Mouse (Mus musculus) CH12F3 (cell line): ENCODE data around the gene Tnp2.
"Not testable (repeated sequence)": the region's sequence is repeated elsewhere in the genome, so short reads cannot be mapped to it uniquely, and the experiment has no call there.

Source experiments
- in situ Hi-C: fragments of 300-500 bp; cut with MboI; formaldehyde crosslinking; loops from 2 replicates; pipeline ENCODE4 v1.14.3; 2020; ENCODE audit warnings: low sequenced_read_pairs

Gene Tnp2

GRCm38 (mm10) chr16:10788271-10788670 is at the start of gene Tnp2:
TSS of gene Tnp2 (minus strand) at chr16:10788660.
- in situ Hi-C loops: no loop called here

DNA sequence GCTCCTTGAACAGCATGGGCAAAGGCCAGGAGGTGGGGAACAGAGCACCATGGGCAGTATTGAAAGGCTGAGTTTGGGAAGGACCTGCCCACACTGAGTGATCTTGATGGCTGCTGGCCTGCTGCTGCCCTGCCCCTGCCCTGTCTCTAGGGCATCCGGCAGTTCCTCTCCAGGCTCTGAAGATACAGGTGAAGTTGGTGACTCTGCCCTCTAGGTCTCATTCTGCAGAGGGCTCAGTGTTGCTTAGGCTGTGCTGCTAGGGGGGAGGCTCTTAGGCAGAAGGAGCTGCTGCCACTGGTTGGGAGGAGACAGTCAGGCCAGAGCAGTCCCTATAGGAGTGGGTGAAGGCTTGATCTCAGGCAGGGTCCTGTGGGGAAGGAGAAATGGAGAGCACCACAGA is 49.4 kb upstream of the Tnp2 start:
- in situ Hi-C loops: no loop called here

GRCm38 (mm10) chr16:10837250-10837649 is 48.8 kb upstream of the Tnp2 start:
- in situ Hi-C loops: no loop called here

DNA sequence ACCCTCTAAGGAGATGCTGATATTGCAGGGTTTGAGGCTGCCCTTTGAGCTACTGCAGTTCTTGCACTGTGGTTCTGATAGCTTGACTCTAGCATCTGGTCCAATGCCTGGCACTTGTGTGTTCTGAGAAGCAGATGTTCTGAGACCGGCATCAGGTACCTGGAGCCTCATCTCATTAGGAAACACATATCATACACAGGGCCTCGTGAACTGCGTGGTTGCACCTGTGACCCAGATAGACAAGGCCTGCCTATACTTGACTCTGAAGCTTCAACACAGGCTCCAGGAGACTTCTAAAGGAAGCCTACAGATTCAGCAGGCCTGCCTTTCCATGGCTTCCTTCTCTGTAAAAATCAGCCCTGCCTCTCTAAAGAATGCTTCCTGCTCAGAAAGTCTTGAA is 47.9 kb upstream of the Tnp2 start:
- in situ Hi-C loops: no loop called here

GRCm38 (mm10) chr16:10834911-10835587 is 46.6 kb upstream of the Tnp2 start, which contains the start of gene Rmi2:
TSS of gene Rmi2 (plus strand) at chr16:10835059.
- in situ Hi-C loops: no loop called here

- in situ Hi-C loops: no loop called here
Measured at GRCm38 (mm10) chr16:10834542-10834910, 46.1 kb upstream of the Tnp2 start.

DNA sequence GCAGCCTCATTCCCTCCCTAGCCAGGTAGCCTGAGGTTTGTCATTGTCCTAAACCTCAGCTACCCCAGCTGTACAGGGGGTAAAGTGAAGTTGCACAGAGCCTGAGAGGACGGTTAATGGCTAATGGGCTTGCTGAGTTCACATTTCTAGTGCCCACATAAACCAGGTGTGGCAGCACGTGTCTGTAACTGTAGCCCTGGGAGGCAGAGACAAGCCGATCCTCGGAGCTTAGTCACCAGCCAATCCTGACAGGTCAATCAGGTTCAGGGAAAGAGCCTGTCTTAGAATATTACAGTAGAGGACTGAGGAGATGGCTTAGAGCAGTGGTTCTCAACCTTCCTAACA is 40.0 kb upstream of the Tnp2 start:
- in situ Hi-C loops: no loop called here

DNA sequence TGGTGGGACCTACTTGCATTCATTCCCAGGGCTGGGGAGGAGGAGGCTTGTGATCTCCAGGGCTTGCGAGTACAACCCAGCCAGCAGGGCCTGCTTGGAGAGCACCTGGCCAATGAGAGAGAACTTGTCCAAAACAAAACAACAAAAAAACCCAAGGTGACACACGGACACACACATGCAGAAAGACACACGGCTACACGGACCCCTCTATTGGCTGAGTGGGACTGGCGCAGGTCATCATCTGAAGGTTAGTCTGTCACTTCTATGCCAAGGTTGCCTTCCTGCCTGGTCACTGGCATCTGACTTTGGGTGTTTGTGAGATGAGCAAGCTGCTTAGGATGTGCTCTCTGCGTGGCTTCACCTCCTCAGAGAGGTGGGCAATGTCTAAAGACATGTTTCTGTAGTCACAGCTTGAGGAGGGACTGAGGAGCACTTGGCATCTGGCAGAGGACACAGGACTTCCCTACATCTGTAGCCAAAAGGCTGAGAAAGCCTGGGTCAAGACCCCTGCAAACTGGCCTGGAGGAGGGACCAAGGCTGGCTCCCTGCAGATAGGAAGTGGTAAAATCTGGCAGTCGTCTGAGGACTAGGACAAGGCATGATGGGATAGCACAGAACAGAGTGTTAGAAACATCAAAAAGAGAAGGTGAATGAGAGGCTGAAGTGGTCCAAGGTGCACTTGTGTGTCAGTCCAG is 39.5 kb upstream of the Tnp2 start:
- in situ Hi-C loops: no loop called here

DNA sequence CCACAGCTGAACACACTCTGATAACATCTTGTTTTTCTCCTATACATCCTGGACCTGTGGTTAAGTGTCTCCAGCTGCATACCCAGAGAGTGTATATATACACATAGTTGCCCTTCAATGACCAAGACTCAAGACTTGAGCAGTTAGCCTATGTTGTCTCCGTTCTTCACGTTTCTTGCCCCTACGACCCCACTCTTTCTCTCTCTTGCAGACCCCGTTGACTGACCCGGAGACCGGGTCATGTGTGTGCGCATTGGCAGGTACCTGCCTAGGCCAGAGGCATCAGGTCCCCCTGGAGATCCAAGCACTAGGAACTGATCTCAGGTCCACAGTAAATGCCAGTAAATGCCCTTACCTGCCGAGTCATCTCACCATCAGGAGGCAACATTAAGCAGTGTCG is 38.8 kb upstream of the Tnp2 start:
- in situ Hi-C loops: no loop called here

DNA sequence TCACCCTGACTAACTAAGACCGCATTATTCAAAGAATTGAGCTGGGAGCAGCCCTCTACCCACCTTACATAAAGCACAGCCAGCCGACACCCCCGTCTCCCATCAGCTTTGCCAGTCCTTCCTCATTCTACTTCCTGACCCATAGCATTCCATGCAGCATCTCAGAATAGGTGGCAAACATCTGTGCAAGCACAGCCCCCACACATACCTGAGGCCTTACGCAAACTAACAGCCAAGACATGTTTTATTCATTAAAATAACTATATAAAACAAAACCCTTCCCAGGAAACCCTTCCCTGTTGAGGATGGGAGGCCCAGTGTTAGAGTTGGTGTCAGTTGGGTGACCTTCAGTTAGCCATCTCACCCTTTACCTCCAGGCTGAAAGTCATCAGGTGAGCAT is 37.4 kb upstream of the Tnp2 start:
- in situ Hi-C loops: no loop called here

- in situ Hi-C loops: no loop called here
Measured at GRCm38 (mm10) chr16:10824536-10824935, 36.1 kb upstream of the Tnp2 start.

DNA sequence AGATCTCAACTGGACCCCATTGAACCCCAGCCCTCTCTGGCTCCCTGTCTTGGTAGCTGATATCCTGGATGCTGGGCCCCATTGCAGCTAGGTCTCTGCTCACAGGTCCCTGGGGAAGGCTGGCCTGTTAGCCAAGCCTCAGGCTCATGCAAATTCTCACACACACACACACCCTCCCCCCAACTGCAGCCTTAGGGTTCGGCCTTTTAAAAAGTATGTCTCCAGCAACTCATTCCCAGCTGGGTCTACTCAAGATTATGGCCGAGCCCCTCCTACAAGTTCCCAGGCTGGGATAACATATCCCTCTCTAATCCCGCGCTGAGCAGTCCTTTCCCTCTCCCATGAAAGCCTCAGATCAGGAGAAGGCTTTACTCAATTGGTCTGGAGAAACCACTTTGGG is 32.9 kb upstream of the Tnp2 start:
- in situ Hi-C loops: no loop called here

DNA sequence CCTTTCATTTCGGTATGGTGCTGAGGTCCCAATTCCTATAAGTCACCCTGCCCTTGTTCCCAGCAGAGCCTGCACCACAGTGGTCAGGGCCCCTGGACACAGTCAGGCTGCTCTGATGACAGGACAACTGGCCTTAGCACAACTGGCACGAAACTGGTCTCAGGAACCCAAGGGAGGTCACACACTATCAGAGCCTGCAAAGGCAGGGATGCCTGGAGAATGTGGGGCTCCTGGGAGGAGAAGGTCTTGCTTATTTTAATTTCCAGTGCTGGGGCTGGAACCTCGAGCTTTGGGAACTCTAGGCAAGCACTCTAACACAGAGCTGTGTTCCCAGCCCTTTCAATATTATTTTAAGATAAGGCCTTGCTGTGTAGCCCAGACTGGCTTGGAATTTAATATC is 31.5 kb upstream of the Tnp2 start:
- in situ Hi-C loops: no loop called here

DNA sequence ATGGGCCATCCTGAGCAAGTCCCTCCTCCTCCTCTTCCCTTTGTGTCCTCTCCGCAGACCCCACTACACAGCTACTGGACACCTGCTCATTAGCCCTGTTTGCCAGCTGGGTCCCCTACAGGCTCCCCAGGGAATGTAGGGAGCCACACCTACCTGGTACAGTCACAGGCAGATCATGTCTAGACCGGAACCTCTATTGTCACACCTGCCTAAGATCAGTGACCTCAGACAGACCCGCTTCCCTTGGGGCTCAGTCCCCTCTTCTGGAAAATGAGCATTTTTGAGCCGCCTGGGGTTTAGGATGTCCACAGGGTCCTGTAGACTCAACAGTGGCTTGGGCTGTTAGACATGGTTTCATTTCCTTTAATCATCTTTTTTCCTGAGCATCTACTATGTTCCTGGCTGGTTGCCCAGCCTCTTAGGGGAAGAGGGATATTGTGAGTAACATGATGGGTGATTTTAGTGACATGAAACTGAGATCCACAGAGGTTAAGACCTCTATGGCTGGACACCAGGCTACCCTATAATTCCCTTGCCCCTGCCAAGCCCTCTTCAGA is 30.2 kb upstream of the Tnp2 start:
- in situ Hi-C loops: no loop called here

DNA sequence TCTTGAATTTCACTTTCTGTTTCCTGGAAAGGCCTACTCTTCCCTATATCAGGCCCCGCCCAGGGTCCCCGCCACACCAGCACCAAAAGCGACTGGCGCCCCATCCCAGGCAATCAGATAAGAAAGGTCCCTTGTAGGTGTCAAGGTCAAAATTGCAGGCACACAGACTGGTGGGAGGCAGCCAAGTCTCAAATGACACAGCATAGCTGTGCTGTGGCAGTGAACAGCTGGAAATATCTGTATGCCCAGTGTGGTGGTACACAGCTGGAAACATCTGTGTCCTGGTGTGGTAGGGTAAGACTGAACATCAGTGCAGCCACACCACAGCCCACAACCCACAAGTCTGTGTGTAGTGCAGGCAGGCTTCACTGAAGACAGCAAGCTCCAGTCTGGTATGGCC is 26.4 kb upstream of the Tnp2 start:
- in situ Hi-C loops: no loop called here

DNA sequence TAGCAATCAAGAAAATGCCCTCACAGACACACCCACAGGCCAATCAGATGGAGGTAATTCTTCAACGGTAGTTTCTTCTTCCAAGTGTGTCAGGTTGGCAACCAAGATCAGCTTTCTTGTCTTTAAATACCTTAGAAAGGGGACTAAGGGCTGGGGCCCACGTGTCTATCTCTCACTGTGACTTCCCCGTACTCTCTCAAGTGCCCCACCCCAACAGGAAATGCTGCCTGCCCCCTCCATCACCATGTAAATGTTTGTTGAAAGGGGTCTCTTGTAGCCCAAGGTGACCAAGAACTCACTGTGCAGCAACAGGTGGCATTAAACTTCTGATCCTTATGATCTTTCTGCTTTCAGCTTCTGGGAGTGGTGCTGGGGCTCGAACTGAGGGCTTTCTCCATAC is 25.3 kb upstream of the Tnp2 start:
- in situ Hi-C loops: no loop called here

- in situ Hi-C loops: no loop called here
Measured at GRCm38 (mm10) chr16:10812865-10813371, 24.5 kb upstream of the Tnp2 start, which contains the start of gene Gm11172. TSS of gene Gm11172 (plus strand) at chr16:10812915.

- in situ Hi-C loops: no loop called here
Measured at GRCm38 (mm10) chr16:10810376-10810775, 21.9 kb upstream of the Tnp2 start.

GRCm38 (mm10) chr16:10805789-10806527 is 17.5 kb upstream of the Tnp2 start, which contains the start of gene Prm1:
TSS of gene Prm1 (minus strand) at chr16:10805839.
- in situ Hi-C loops: no loop called here

GRCm38 (mm10) chr16:10802420-10802819 is 14.0 kb upstream of the Tnp2 start:
- in situ Hi-C loops: not testable (repeated sequence)

DNA sequence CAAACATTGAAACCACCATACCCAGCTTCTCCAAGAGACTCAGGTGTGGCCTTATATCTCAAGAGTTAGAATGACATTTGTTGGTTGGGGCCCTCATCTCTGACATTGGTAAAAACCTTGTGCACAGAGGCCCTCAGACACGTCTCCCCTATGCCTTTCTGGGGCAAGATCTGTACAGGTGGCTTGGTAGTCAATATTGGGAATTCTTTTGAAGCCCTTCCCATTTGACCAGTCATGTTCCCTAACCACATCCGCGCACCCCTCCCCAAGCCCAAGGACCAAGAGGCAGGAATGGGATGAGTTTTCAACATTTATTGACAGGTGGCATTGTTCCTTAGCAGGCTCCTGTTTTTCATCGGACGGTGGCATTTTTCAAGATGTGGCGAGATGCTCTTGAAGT is 7.6 kb upstream of the Tnp2 start, which contains the start of gene Prm2:
TSS of gene Prm2 (minus strand) at position 101 of the 400 bp plus-strand sequence.
- in situ Hi-C loops: no loop called here
